Mouse (Mus musculus) heart, postnatal 36 days (tissue): ENCODE measurements around the gene Trpc7. TPM values are rescaled to one million over a fixed set of nuclear protein-coding genes. Genes with fewer than 3 reads are reported as not detected.

ENCODE experiments used
- DNase-seq, 2 experiments: peaks; one replicate each; pipeline ENCODE4 v3.0.0; 2021 to 2022
- intact Hi-C: fragments of 180-260 bp; cut with DNase I; formaldehyde crosslinking; loops from one replicate; pipeline ENCODE4 v1.15.1; 2025
- total RNA-seq, 2 experiments: library from RNA; stranded (reverse); gene quantifications; 2 replicates each; pipeline ENCODE4 v1.2.3; 2021

The Trpc7 gene
- total RNA-seq, 2 experiments from 2014 or later: not detected

GRCm38 (mm10) chr13:56752474-56753191 lies 143.2 kb downstream of the Trpc7 start:
- intact Hi-C loops: no loop called here
- DNase-seq: no peak

GRCm38 (mm10) chr13:56751774-56752173 lies 144.0 kb downstream of the Trpc7 start:
- intact Hi-C loops: no loop called here
- no peak for DNase-seq

- no peak for DNase-seq
- intact Hi-C loops: no loop called here
Measured at GRCm38 (mm10) chr13:56749377-56749776, 146.4 kb downstream of the Trpc7 start.

GRCm38 (mm10) chr13:56747554-56747953 lies 148.2 kb downstream of the Trpc7 start:
- intact Hi-C loops: no loop called here

GRCm38 (mm10) chr13:56746739-56747532 lies 148.9 kb downstream of the Trpc7 start:
- intact Hi-C loops: no loop called here
- DNase-seq: no peak

More at GRCm38 (mm10) chr13:56747554-56747953, 148.2 kb downstream of the Trpc7 start:
- DNase-seq: no peak

GRCm38 (mm10) chr13:56742325-56742901 lies 153.4 kb downstream of the Trpc7 start:
- intact Hi-C loops: no loop called here
- DNase-seq: no peak

GRCm38 (mm10) chr13:56741691-56742090 lies 154.1 kb downstream of the Trpc7 start:
- intact Hi-C loops: no loop called here
- DNase-seq: no peak

GRCm38 (mm10) chr13:56740496-56740895 lies 155.3 kb downstream of the Trpc7 start:
- DNase-seq: no peak
- intact Hi-C loops: no loop called here

- intact Hi-C loops: loop anchor here (5.0 kb wide), 2 partner anchors 162 to 262 kb away; no protein-coding TSS in a partner anchor
- DNase-seq: no peak
Measured at GRCm38 (mm10) chr13:56739556-56739955, 156.2 kb downstream of the Trpc7 start.

GRCm38 (mm10) chr13:56735212-56735875 lies 160.4 kb downstream of the Trpc7 start:
- intact Hi-C loops: loop anchor here (2.0 to 5.0 kb wide), 4 partner anchors 77 to 258 kb away; no protein-coding TSS in a partner anchor
- no peak for DNase-seq

- no peak for DNase-seq
- intact Hi-C loops: loop anchor here (2.0 to 5.0 kb wide), 4 partner anchors 76 to 257 kb away; no protein-coding TSS in a partner anchor
Measured at GRCm38 (mm10) chr13:56734617-56735016, 161.2 kb downstream of the Trpc7 start.

GRCm38 (mm10) chr13:56729046-56729445 lies 166.7 kb downstream of the Trpc7 start:
- DNase-seq: no peak
- intact Hi-C loops: no loop called here

GRCm38 (mm10) chr13:56726551-56726950 lies 169.2 kb downstream of the Trpc7 start:
- DNase-seq: no peak
- intact Hi-C loops: no loop called here

Other genes with a start within 250 kb of the Trpc7 start
- 10 to 100 TPM; 30.6 to 30.7 TPM for gene Smad5, start 193.0 kb downstream of the Trpc7 start, total RNA-seq
- not detected for gene Gm45623, start 142.2 kb downstream of the Trpc7 start, total RNA-seq